Mouse (Mus musculus) cerebellum, adult 2 months (tissue): ENCODE results near the gene D5Ertd579e.

Experiments used
- CTCF ChIP-seq: fragments of 200-500 bp; IDR thresholded peaks from 2 replicates; pipeline ENCODE4 v1.5.1; 2011; ENCODE audit warnings: low read depth, mild to moderate bottlenecking, control low read depth, low read length, moderate library complexity, borderline replicate concordance; ENCODE audit not compliant: insufficient read depth
- POLR2A ChIP-seq: fragments of 200-500 bp; IDR thresholded peaks from 2 replicates; pipeline ENCODE4 v1.6.1; 2011; ENCODE audit warnings: low read length, control low read depth, borderline replicate concordance; ENCODE audit not compliant: insufficient read depth

DNA sequence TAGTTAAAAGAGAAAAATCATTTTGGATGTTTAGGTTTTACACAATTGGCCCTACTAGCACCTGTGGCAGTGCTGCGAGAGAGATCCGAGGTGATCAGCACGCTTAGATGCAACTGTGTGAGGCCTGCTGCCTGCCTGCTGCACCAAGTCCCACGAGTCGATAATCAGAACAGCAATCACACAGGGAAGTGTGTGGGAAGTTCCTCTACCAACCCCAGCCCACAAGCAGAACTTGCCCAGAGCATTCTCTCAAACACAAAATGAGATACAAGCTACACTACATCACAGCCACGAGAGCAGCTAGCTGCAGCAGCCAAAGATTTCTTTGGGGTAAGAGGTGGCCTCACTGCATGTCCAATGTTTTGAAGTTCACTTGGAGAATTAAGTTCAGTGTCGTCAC, 94.3 kb downstream of the D5Ertd579e start:
- TF ChIP-seq CTCF (no peak), POLR2A (no peak)
